Mouse (Mus musculus) forebrain, embryonic 15.5 days (tissue): ENCODE data around the gene Mtx1. TPM values are rescaled to one million over a fixed set of nuclear protein-coding genes. Genes with fewer than 3 reads are reported as not detected.

Experiments
- ATAC-seq: fragments of 200-750 bp; cut with Nextera tagmentation; replicated peaks from 2 replicates; pipeline ENCODE4 v1.8.0; 2017; ENCODE audit warnings: mild to moderate bottlenecking, moderate TSS enrichment, moderate library complexity
- H3K27ac ChIP-seq: fragments of 300-500 bp; sonication (generic); replicated peaks from 2 replicates; pipeline ENCODE4 v1.5.1; 2015; ENCODE audit warnings: mild to moderate bottlenecking, inconsistent platforms
- H3K27me3 ChIP-seq: fragments of 300-500 bp; sonication (generic); 2 replicates; pipeline ENCODE4 v1.6.1; 2015; ENCODE audit warnings: inconsistent platforms
- H3K36me3 ChIP-seq: fragments of 300-500 bp; sonication (generic); 2 replicates; pipeline ENCODE4 v1.6.1; 2015; ENCODE audit warnings: mild to moderate bottlenecking, inconsistent platforms
- H3K4me1 ChIP-seq: fragments of 300-500 bp; sonication (generic); 2 replicates; pipeline ENCODE4 v1.6.1; 2015; ENCODE audit warnings: inconsistent platforms
- H3K4me2 ChIP-seq: fragments of 300-500 bp; sonication (generic); replicated peaks from 2 replicates; pipeline ENCODE4 v1.6.1; 2015; ENCODE audit warnings: mild to moderate bottlenecking, inconsistent platforms
- H3K4me3 ChIP-seq: fragments of 300-500 bp; sonication (generic); 2 replicates; pipeline ENCODE4 v1.5.1; 2015; ENCODE audit warnings: mild to moderate bottlenecking, inconsistent platforms
- H3K9ac ChIP-seq: fragments of 300-500 bp; sonication (generic); replicated peaks from 2 replicates; pipeline ENCODE4 v1.6.1; 2015; ENCODE audit warnings: mild to moderate bottlenecking, inconsistent platforms
- H3K9me3 ChIP-seq: fragments of 300-500 bp; sonication (generic); 2 replicates; pipeline ENCODE4 v1.6.1; 2016; ENCODE audit warnings: inconsistent platforms
- whole genome bisulfite sequencing: fragments of 180-500 bp; shearing (Covaris S2); methylation state at CpG from one replicate; pipeline ENCODE4 v1.1.7; 2015; ENCODE audit warnings: mixed read lengths; 5-methylcytosine and 5-hydroxymethylcytosine counted together
- polyA plus RNA-seq: library from polyadenylated mRNA; unstranded; fragments of >200 nt; fragmentation: Nextera tagmentation; extraction: Ambion mirVana; gene quantifications from 2 replicates; pipeline ENCODE4 v1.2.1, GENCODE M21; 2015

The Mtx1 gene
- 172 and 175 TPM in 2 replicates for polyA plus RNA-seq

DNA sequence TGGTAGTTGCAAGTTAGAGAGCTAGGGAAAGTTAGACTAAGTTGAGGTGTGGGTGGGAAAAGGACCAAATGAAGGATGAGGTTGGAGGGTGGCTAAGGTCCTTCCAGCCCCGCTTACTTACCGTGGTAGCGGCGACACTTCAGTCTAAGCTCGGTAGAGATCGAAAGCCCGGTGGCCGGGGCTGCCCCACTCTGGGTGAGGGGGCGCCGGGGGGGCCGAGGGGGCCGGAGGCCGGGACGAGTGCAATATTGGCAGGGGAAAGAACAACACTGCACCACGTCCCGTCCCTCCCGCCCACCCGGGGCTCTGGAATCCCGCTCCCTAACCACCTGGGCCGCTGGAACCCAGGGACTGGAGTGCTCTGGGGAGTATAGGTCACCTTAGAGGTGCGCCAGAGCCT is at the start of gene Mtx1:
Mtx1 (minus strand) TSS at position 189 of the 400 bp plus-strand sequence.
- no peak; the same call in 1 of the 2 replicates for ATAC-seq
- peak within 1 kb of the TSS; percentile 76 for H3K4me2 ChIP-seq
- peaks cover 61% of the 10 kb centered on the region for H3K4me1 ChIP-seq
- H3K9me3 ChIP-seq, result no peaks in the 10 kb centered on the region
- H3K27me3 ChIP-seq, result no peaks in the 10 kb centered on the region
- H3K9ac ChIP-seq, result peak within 1 kb of the TSS; percentile 54
- no peaks in the 10 kb centered on the region for H3K36me3 ChIP-seq
- WGBS, result under 1% methylated on average over 21 of the region's 21 CpGs
- H3K27ac ChIP-seq, result peak within 1 kb of the TSS; percentile 90
- H3K4me3 ChIP-seq, result peak within 1 kb of the TSS; percentile 50

DNA sequence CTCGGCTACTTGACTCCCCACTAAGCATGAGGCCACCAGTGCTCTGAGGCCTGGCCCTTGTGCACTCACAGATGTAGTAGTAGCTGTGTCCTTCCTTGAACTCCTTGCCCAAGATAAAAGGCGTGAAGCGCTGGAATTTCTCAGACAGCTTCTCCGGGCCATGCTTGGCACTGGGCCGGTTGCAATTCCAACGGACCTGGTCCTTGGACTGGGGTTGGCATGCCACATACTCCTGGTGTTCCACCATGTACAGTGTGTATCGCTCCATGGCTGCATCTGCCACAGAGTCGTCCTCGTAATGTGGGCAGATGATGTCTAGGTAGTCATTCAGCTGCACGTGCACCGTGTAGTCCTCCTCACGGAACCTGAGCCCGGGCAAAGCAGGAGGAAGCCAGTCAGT is 49.2 kb upstream of the Mtx1 start:
- Histone ChIP-seq H3K27ac (no peak overlapping the region), H3K36me3 (no peaks in the 10 kb centered on the region), H3K9ac (no peak overlapping the region), H3K4me2 (no peak overlapping the region), H3K4me1 (peaks cover 28% of the 10 kb centered on the region), H3K4me3 (no peak overlapping the region), H3K9me3 (no peaks in the 10 kb centered on the region), H3K27me3 (no peaks in the 10 kb centered on the region)
- 94% methylated on average over 13 of the region's 13 CpGs for WGBS
- no peak for ATAC-seq

DNA sequence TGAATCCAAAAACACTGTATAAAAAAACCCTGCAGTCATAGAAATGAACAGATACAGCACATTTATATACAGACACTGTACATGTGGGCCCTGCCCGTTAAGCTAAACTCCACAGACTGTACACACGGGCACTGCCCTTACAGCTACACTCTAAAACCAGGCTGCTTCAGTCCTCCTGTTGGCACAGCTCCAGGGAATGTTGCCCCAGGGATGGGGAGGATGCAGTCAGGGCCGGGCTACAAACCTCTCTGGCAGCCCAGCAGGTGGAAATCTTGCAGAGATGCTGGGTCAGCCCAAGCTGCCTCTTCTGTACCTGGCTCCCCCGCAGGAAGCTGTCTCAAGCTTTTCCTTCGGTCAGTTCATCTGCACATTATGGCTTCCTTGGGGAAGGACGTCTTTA is 44.9 kb upstream of the Mtx1 start:
- 48% methylated on average over 6 of the region's 6 CpGs for WGBS
- H3K9ac ChIP-seq, result no peak overlapping the region
- no peak overlapping the region for H3K27ac ChIP-seq
- no peaks in the 10 kb centered on the region for H3K27me3 ChIP-seq
- H3K9me3 ChIP-seq, result no peaks in the 10 kb centered on the region
- H3K4me2 ChIP-seq, result no peak overlapping the region
- peaks cover 36% of the 10 kb centered on the region for H3K4me1 ChIP-seq
- no peaks in the 10 kb centered on the region for H3K36me3 ChIP-seq
- no peak for ATAC-seq
- no peak overlapping the region for H3K4me3 ChIP-seq

DNA sequence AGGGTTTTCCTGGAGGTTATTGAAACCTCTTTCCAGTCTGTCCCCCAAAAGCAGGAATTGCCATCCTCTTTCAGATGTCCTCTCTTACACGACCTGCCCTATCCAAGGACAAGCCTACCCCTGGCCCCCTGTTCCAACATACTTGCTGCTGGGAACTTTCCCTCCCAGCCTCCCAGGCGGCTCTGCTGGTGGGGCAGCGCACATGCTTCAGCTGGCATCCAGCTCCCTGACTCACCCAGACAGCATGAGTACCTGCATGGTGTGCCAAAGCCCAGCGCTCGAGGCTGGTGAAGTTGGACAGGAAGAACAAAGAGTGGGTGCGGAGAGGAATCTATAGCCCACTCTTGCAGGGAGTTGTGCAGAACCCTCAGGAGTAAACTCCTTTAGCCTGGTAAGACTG is 44.0 kb upstream of the Mtx1 start:
- H3K4me1 ChIP-seq, result peaks cover 40% of the 10 kb centered on the region
- WGBS, result 53% methylated on average over 6 of the region's 6 CpGs
- H3K27me3 ChIP-seq, result no peaks in the 10 kb centered on the region
- H3K9me3 ChIP-seq, result no peaks in the 10 kb centered on the region
- peak overlapping the region; percentile 72 for H3K27ac ChIP-seq
- H3K4me3 ChIP-seq, result peak overlapping the region; percentile 60
- H3K36me3 ChIP-seq, result no peaks in the 10 kb centered on the region
- ATAC-seq, result no peak
- H3K9ac ChIP-seq, result peak overlapping the region; percentile 76
- peak overlapping the region; percentile 87 for H3K4me2 ChIP-seq

DNA sequence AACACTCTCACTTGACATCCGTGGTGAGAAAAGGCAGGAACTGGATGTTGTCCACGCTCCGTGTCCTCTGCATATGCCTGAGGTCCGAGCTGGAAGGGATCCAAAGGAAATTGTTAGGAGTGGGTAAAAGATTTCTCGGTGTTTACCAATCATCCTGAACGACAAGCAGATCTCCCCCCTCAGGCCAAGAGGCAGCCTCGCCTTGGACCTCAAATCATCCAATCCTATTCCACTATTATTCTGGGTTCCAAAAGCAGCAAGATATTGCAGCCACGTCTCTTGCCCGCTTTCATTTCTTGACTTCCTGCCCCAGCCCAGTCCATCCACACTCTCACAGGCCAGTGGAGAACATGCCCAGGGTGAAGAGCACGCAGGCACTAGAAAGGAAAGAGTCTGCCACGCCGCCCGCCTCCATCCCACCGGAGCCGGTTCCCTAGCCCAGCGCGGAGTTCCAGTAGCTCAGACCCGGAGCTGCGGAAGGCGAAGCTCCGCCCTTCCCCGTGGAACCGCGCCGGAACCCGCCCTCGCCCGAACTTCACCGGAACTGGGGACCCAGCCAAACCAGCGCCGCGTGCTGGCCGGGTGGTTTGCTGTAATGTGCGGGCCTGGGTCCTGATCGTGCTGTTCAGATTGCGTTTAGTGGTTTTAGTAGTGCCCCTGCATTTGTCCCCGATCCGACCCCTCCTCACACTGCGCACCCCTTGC is 43.3 kb upstream of the Mtx1 start, which contains the start of gene Slc50a1:
Slc50a1 (minus strand) TSS at position 520 of the 705 bp plus-strand sequence.
- H3K27ac ChIP-seq, result peak within 1 kb of the TSS; percentile 72
- ATAC-seq, result peak; percentile 38
- H3K27me3 ChIP-seq, result no peaks in the 10 kb centered on the region
- 2% methylated on average over 39 of the region's 39 CpGs for WGBS
- peak within 1 kb of the TSS; percentile 87 for H3K4me2 ChIP-seq
- H3K36me3 ChIP-seq, result no peaks in the 10 kb centered on the region
- H3K9ac ChIP-seq, result peak within 1 kb of the TSS; percentile 76
- peak within 1 kb of the TSS; percentile 60 for H3K4me3 ChIP-seq
- no peaks in the 10 kb centered on the region for H3K9me3 ChIP-seq
- H3K4me1 ChIP-seq, result peaks cover 41% of the 10 kb centered on the region

DNA sequence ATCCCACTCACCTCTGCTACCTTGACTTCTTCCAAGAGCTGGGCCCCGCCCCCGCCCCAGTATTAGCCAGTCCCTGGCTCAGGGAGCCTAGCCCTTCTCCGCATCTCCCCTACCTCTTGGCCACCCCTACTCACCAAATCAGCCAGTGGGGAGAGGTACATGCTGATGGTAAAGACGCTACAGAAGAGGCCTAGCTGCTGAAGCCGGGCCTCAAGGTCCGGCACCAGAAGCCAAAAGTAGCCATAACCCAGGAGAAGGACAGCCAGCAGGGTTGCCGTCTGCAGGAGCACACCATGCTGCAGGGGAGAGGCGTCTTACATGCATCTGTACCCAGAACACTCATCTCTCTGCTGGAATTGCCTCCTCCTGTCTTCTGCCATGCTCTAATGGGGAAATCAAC is 42.0 kb upstream of the Mtx1 start:
- no peaks in the 10 kb centered on the region for H3K36me3 ChIP-seq
- H3K4me1 ChIP-seq, result peaks cover 41% of the 10 kb centered on the region
- H3K9me3 ChIP-seq, result no peaks in the 10 kb centered on the region
- no peak for ATAC-seq
- no peak overlapping the region for H3K4me3 ChIP-seq
- WGBS, result 51% methylated on average over 8 of the region's 8 CpGs
- H3K4me2 ChIP-seq, result no peak overlapping the region
- no peaks in the 10 kb centered on the region for H3K27me3 ChIP-seq
- no peak overlapping the region for H3K9ac ChIP-seq
- no peak overlapping the region for H3K27ac ChIP-seq

DNA sequence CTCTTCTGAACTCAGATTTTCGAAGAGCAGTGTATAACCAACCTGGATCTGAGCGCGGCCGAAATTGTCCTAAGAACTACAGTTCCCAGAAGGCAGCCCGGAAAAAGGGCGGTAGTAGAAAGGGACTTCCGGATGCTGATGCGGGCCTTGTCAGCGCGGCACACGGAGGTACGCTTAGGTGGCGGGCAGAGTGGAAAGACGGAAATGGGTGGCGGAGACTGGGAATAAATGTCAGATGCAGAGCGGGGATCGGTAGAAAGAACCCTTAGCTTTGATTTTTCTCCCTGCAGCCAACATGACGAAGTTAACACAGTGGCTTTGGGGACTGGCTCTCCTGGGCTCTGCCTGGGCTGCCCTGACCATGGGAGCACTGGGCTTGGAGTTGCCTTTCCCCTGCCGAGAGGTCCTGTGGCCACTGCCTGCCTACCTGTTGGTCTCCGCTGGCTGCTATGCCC is 39.6 kb upstream of the Mtx1 start:
- peak; percentile 92 for ATAC-seq
- H3K27ac ChIP-seq, result peak overlapping the region; percentile 74
- no peaks in the 10 kb centered on the region for H3K36me3 ChIP-seq
- WGBS, result under 1% methylated on average over 20 of the region's 20 CpGs
- no peaks in the 10 kb centered on the region for H3K27me3 ChIP-seq
- H3K4me1 ChIP-seq, result peaks cover 41% of the 10 kb centered on the region
- H3K4me3 ChIP-seq, result peak overlapping the region; percentile 62
- no peaks in the 10 kb centered on the region for H3K9me3 ChIP-seq
- H3K9ac ChIP-seq, result peak overlapping the region; percentile 76
- H3K4me2 ChIP-seq, result peak overlapping the region; percentile 89

DNA sequence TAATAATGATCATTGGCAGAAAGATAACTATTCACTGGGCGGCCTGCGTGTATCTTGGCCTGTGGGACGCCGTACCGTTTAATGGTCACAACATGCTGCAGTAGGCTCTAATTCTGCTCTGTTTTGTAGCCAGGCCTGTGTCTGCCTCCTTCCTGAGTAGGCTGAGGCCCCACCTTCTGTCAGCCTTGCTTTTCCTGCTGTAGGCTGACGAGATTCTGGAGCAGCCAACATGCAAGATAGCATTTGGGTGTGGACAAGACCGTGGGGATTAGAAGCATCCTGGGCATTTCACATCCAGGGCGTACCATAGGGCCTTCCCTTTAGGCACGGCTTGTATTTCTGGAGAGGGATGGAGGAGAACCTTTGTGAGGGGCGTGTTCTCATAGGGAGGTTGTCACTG is 35.5 kb upstream of the Mtx1 start:
- Histone ChIP-seq H3K9ac (no peak overlapping the region), H3K27ac (no peak overlapping the region), H3K9me3 (no peaks in the 10 kb centered on the region), H3K4me2 (no peak overlapping the region), H3K36me3 (no peaks in the 10 kb centered on the region), H3K4me3 (no peak overlapping the region), H3K4me1 (peaks cover 12% of the 10 kb centered on the region), H3K27me3 (no peaks in the 10 kb centered on the region)
- no peak for ATAC-seq
- WGBS, result 76% methylated on average over 10 of the region's 10 CpGs

DNA sequence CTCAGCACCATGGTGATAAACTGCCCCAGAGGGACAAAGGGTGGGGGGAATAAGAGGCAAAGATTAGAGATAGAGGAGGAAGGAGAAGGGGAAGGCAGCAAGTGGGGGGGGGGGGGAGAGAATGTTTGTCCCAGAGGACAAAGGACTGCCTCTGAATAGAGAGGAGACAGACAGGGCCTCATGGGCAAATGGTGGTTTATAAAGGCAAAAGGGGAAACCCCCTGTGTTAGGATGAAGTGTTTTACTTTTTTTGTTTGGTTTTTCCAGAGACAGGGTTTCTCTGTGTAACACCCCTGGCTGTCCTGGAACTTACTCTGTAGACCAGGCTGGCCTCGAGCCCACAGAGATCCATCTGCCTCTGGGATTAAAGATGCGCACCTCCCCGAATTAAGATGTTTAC is 33.3 kb upstream of the Mtx1 start:
- Histone ChIP-seq H3K9ac (no peak overlapping the region), H3K9me3 (no peaks in the 10 kb centered on the region), H3K4me3 (no peak overlapping the region), H3K4me2 (no peak overlapping the region), H3K27me3 (no peaks in the 10 kb centered on the region), H3K36me3 (no peaks in the 10 kb centered on the region), H3K4me1 (no peaks in the 10 kb centered on the region), H3K27ac (no peak overlapping the region)
- no peak for ATAC-seq
- 65% methylated on average over 3 of the region's 3 CpGs for WGBS

DNA sequence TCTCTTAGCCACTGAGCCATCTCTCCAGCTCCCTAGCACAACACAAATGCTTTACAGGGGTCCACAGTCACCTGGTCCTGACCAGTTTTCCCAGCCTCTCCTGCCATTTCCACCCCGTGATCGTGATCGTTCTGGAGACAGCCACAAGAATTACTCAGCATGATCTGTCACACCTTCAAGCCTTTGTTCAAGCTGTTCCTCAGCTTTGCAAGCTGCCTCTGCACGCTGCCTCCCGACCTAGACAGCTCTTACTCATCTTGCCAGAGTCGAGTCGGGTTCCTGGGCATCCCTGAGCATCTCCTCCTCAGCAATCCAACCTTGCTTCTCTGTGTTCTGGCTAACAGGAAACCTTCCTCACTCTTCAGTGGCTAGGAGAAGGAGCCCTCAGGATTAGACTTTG is 32.2 kb upstream of the Mtx1 start, which contains the start of gene Dpm3:
Dpm3 (plus strand) TSS at position 283 of the 400 bp plus-strand sequence.
- WGBS, result 57% methylated on average over 7 of the region's 7 CpGs
- Histone ChIP-seq H3K27ac (no peak within 1 kb of the TSS), H3K9me3 (no peaks in the 10 kb centered on the region), H3K4me1 (no peaks in the 10 kb centered on the region), H3K36me3 (no peaks in the 10 kb centered on the region), H3K4me2 (no peak within 1 kb of the TSS), H3K4me3 (no peak within 1 kb of the TSS), H3K9ac (no peak within 1 kb of the TSS), H3K27me3 (no peaks in the 10 kb centered on the region)
- no peak for ATAC-seq

DNA sequence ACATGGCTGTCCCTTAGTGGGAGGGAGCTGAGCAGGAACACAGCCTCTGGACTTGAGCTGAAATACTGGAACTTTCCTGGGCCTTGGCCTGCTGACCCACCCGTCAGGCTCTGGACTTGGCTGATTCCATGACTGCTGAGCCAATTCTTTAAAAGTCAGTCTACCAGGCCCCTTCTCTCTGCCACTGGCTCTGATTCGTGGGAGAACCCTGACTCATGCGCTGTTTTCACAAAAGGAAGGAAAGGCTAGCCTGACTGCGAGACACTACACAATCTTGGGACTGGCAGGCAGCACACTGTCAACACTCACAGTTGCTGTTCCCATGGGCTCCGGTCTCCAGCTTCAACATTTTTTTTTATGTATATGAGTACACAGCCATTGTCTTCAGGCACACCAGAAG is 29.3 kb upstream of the Mtx1 start:
- Histone ChIP-seq H3K4me2 (no peak overlapping the region), H3K9me3 (no peaks in the 10 kb centered on the region), H3K36me3 (no peaks in the 10 kb centered on the region), H3K27ac (no peak overlapping the region), H3K4me1 (peaks cover 5% of the 10 kb centered on the region; the same call in 1 of the 2 replicates), H3K4me3 (no peak overlapping the region), H3K27me3 (no peaks in the 10 kb centered on the region), H3K9ac (no peak overlapping the region)
- ATAC-seq, result no peak
- 81% methylated on average over 5 of the region's 5 CpGs for WGBS

DNA sequence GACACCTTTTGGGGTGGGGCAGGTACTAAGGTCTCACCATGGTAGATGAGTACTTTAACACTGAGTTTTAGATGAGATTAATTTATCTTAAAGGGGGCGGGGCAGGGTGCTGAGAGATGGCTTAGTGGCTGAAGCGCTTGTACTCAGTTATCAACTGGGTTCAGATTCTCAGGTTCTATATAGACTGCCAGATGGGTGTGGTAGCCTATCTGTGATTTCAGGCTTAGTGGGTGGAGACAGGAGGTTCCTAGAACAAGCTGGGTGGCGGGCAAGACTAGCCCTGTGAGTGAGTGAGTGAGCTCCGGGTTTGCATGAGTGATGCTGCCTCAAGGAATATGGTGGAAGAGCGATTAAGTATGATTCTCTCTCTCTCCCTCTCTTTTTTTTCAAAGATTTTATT is 28.1 kb upstream of the Mtx1 start:
- Histone ChIP-seq H3K9ac (no peak overlapping the region), H3K9me3 (no peaks in the 10 kb centered on the region), H3K36me3 (no peaks in the 10 kb centered on the region), H3K4me3 (no peak overlapping the region), H3K4me1 (peaks cover 6% of the 10 kb centered on the region; the same call in 1 of the 2 replicates), H3K27ac (no peak overlapping the region), H3K4me2 (no peak overlapping the region), H3K27me3 (no peaks in the 10 kb centered on the region)
- 91% methylated on average over 5 of the region's 5 CpGs for WGBS
- no peak for ATAC-seq
